8 mouse cellular contexts compared by ENCODE assay signal in the genomic region with DNA sequence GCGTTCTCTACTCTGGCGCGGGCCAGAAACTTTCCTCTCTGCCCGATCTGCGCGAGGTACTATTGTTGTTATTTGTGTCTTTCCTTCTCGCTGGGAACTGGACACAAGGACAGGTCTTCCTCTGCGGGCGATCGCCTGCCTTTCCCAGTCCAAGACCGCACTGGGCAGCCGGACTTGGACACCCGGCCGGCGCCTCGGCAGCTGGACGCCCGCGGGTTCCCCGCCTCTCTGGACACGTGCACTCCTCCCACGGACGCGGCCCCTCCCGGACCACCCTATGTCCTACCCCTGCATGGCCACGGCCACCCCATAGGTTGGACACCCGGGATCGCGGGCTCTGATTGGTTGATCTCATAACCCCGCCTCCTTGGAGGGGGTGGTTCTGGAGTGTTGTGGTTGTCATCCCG. TPM values are rescaled to one million over a fixed set of nuclear protein-coding genes. Genes with fewer than 3 reads are reported as not detected.
A peak's percentile ranks its signal among the peaks of the same experiment; 100 is the strongest.
DNase-seq lines count a peak whose midpoint lies in the region; ATAC-seq and TF ChIP-seq lines count a peak whose summit lies in the region.

No protein-coding gene starts in this region.

- H3K9ac ChIP-seq in embryonic facial prominence, embryonic 14.5 days (ENCODE audit: low read depth, low read length) = peak overlapping the region; percentile 66
- H3K9ac ChIP-seq in midbrain, embryonic 15.5 days = peak overlapping the region; percentile 88
- peak overlapping the region; percentile 77 for H3K9ac ChIP-seq in stomach, embryonic 16.5 days (ENCODE audit: low read length)

- under 1% methylated on average over 29 of the region's 31 CpGs for WGBS in embryonic facial prominence, embryonic 14.5 days
- under 1% methylated on average over 31 of the region's 31 CpGs for WGBS in midbrain, embryonic 15.5 days
- 2% methylated on average over 31 of the region's 31 CpGs for WGBS in stomach, embryonic 16.5 days

- no peaks in the 10 kb centered on the region for H3K36me3 ChIP-seq in embryonic facial prominence, embryonic 14.5 days (ENCODE audit: control insufficient read depth, insufficient read depth, low read length)
- no peaks in the 10 kb centered on the region for H3K36me3 ChIP-seq in midbrain, embryonic 15.5 days (replicated peaks)
- H3K36me3 ChIP-seq in stomach, embryonic 16.5 days (ENCODE audit: control insufficient read depth, insufficient read depth, low read length) = no peaks in the 10 kb centered on the region

- H3K4me3 ChIP-seq in embryonic facial prominence, embryonic 14.5 days (ENCODE audit: low read depth, low read length) = peak overlapping the region; percentile 56
- peak overlapping the region; percentile 76 for H3K4me3 ChIP-seq in midbrain, embryonic 15.5 days
- peak overlapping the region; percentile 65 for H3K4me3 ChIP-seq in stomach, embryonic 16.5 days (replicated peaks; ENCODE audit: low read length)

- no peak for TF ChIP-seq POLR2A in brain, embryonic 14.5 days (IDR thresholded peaks at IDR 0.05; ENCODE audit: borderline replicate concordance, extremely low read depth, insufficient read depth, insufficient read length, poor library complexity, severe bottlenecking)

- peak; percentile 90 for ATAC-seq in embryonic facial prominence, embryonic 14.5 days (ENCODE audit: low read depth)
- ATAC-seq in midbrain, embryonic 15.5 days (replicated peaks) = peak; percentile 89
- ATAC-seq in stomach, embryonic 16.5 days (ENCODE audit: insufficient read depth, low FRiP score) = peak; percentile 84

- no peak for TF ChIP-seq CTCF in brain, embryonic 14.5 days (IDR thresholded peaks at IDR 0.05; ENCODE audit: borderline replicate concordance, extremely low read depth, insufficient read depth, insufficient read length)

- H3K9me3 ChIP-seq in embryonic facial prominence, embryonic 14.5 days (ENCODE audit: control insufficient read depth, low read length) = no peaks in the 10 kb centered on the region
- no peaks in the 10 kb centered on the region for H3K9me3 ChIP-seq in midbrain, embryonic 15.5 days
- no peaks in the 10 kb centered on the region for H3K9me3 ChIP-seq in stomach, embryonic 16.5 days (replicated peaks; ENCODE audit: control insufficient read depth, low read length)

- peaks cover 11% of the 10 kb centered on the region for H3K4me1 ChIP-seq in embryonic facial prominence, embryonic 14.5 days (ENCODE audit: control insufficient read depth, insufficient read depth, low read length)
- H3K4me1 ChIP-seq in midbrain, embryonic 15.5 days = peaks cover 52% of the 10 kb centered on the region
- H3K4me1 ChIP-seq in stomach, embryonic 16.5 days (ENCODE audit: control insufficient read depth, insufficient read depth, low read length) = no peaks in the 10 kb centered on the region

- intact Hi-C loops in left cerebral cortex, postnatal 4 days (cut with DNase I) = loop anchor here (10.0 kb wide), 1 partner anchor 287 kb away; no protein-coding TSS in a partner anchor

- H3K4me2 ChIP-seq in embryonic facial prominence, embryonic 14.5 days (ENCODE audit: low read depth, low read length) = peak overlapping the region; percentile 94
- H3K4me2 ChIP-seq in midbrain, embryonic 15.5 days = peak overlapping the region; percentile 76
- peak overlapping the region; percentile 90 for H3K4me2 ChIP-seq in stomach, embryonic 16.5 days (ENCODE audit: low read depth, low read length)

- DNase-seq in brain, embryonic 14.5 days (ENCODE audit: low read depth) = peak; percentile 90
- DNase-seq in embryonic facial prominence, embryonic 14.5 days (ENCODE audit: low spot score) = peak; percentile 90
- peak; percentile 40 for DNase-seq in heart, adult 8-10 months (ENCODE audit: low spot score)
- DNase-seq in kidney, adult 8-10 months = peak; percentile 29 to 48
- DNase-seq in left cerebral cortex, postnatal 4 days = peak; percentile 95
- DNase-seq in adipocyte (ENCODE audit: low spot score) = no peak

- H3K27ac ChIP-seq in embryonic facial prominence, embryonic 14.5 days (replicated peaks; ENCODE audit: low read depth, low read length) = no peak overlapping the region; the same call in 1 of the 2 replicates
- peak overlapping the region; percentile 90 for H3K27ac ChIP-seq in midbrain, embryonic 15.5 days
- no peak overlapping the region for H3K27ac ChIP-seq in stomach, embryonic 16.5 days (ENCODE audit: low read length)

- no peaks in the 10 kb centered on the region for H3K27me3 ChIP-seq in embryonic facial prominence, embryonic 14.5 days (replicated peaks; ENCODE audit: control insufficient read depth, insufficient read depth, low read length)
- H3K27me3 ChIP-seq in midbrain, embryonic 15.5 days (replicated peaks) = no peaks in the 10 kb centered on the region
- H3K27me3 ChIP-seq in stomach, embryonic 16.5 days (ENCODE audit: control insufficient read depth, insufficient read depth, low read length) = peaks cover 36% of the 10 kb centered on the region

RNA-seq across cellular contexts. Expression of a gene that starts 0.9 kb away (rescaled TPM):
- 34.3 and 34.9 TPM in 2 replicates for polyA plus RNA-seq in brain, embryonic 14.5 days (2012; rRNA removed)
- 14.1 and 14.6 TPM in 2 replicates for polyA plus RNA-seq in embryonic facial prominence, embryonic 14.5 days (2014; fragmentation: Nextera tagmentation; extraction: Ambion mirVana)
- total RNA-seq in heart, adult 8-10 months (2022) = 1 to 10 TPM in 1 of 4 experiments, under 1 TPM in 3; 0.50 to 1.4 (median 0.59) TPM
- 10 to 100 TPM; 67.2 to 73.5 TPM for total RNA-seq in left cerebral cortex, postnatal 4 days (2021)
- polyA plus RNA-seq in midbrain, embryonic 15.5 days (2015; fragmentation: Nextera tagmentation; extraction: Ambion mirVana) = 47.6 and 49.4 TPM in 2 replicates
- 5.1 and 6.6 TPM in 2 replicates for polyA plus RNA-seq in stomach, embryonic 16.5 days (2015; fragmentation: Nextera tagmentation; extraction: Ambion mirVana)
